Mouse (Mus musculus) yolk sac, embryonic 10.5 days (tissue): ENCODE results near the gene Pigl.

Experiments
- DNase-seq: peaks from one replicate; pipeline ENCODE4 v3.0.0-alpha.2; 2017; ENCODE audit warnings: low spot score

The Pigl gene

DNA sequence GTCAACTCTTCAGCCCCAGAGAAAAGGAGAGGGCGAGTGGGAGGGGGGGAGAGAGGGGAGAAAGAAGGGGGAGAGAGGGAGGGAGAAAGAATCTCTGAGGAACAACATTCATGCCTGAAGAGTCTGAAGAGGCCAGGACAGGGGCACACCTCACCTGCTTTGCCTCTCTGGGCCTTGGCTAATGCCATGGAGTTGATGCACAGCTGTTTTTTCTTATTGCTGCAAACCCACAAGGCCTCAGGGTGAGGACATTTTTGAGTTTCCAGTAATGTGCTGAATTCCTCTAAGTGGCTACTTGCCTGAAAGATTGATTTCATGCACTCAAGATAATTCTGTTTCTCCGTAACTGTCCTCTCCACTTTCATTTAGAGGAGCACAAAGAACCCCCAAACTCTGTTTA is 99.9 kb downstream of the Pigl start:
- DNase-seq: no peak

DNA sequence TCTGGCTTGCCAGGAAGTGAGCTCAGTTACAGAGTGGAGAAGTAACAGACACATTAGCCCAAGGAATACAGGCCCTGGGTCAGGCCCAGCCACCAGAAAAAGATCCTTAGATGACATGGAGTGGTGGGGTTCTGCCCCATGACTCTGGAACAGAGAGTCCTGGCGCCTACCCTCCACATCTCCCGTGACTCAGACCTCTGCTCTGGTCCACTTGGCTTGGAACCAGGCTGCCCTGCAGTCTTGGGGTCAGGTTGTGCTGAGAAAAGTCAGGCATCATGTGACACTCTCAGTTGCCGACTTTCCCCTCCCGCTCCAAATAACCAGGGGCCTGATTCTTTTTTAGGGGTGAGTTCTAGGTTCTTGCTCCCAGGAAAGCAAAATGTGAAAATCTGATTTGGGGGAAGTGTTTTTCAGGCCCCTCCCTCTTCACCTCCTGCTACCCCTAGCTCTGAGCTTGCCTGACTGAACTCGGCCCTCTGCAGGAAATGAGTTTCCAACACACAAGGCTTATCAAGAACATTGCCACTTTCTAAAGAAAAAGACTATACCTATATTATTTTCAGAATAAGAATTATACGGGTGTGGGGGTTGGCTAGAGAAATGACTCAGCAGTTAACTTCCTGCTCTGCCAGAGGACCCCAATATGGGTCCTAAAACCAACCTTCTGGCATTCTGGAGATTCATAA is 100.8 kb downstream of the Pigl start:
- no peak for DNase-seq

- DNase-seq: no peak
Measured at GRCm38 (mm10) chr11:62560463-62561016, 102.3 kb downstream of the Pigl start.

GRCm38 (mm10) chr11:62563590-62563989 is 105.3 kb downstream of the Pigl start:
- DNase-seq: no peak
